Mouse (Mus musculus): ENCODE results near the gene Eif2d. TPM values are rescaled to one million over a fixed set of nuclear protein-coding genes. Genes with fewer than 3 reads are reported as not detected.

The Eif2d gene
- polyA plus RNA-seq, 1 experiment from 2014 or later = 71.9 TPM

DNA sequence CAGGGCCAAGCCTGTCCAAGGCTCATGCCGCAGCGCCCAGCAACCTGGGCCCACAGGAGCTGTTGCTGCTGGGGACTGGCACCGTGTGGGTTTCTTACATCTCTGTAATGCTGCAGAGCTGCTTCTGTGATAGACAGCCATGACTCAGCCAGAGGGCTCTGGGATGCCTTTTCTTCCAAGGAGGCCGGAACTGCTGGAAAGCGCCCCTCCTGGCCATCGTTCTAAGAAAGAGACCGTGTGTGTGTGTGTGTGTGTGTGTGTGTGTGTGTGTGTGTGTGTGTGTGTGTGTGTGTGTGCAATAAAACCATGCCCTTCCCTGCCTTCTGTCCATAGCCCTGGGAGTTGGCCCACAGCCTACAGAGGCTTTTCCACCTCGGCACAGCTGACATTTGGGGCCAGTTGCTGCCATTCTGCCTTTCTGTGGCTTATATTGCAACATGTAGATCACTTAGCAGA lies 57.0 kb downstream of the Eif2d start:
- no peak for ATAC-seq (ENCODE audit: insufficient number of reproducible peaks, insufficient read depth, low FRiP score, low read depth)
- Histone ChIP-seq H3K27ac (ENCODE audit: low read length) (no peak overlapping the region), H3K27me3 (ENCODE audit: control insufficient read depth, insufficient read depth, low read length) (no peaks in the 10 kb centered on the region), H3K4me1 (ENCODE audit: control insufficient read depth, insufficient read depth, low read length) (peaks cover 24% of the 10 kb centered on the region; the same call in 1 of the 2 replicates), H3K9me3 (ENCODE audit: control insufficient read depth, low read depth, low read length) (no peaks in the 10 kb centered on the region), H3K4me2 (replicated peaks; ENCODE audit: low read depth, low read length) (no peak overlapping the region), H3K36me3 (ENCODE audit: control insufficient read depth, insufficient read depth, low read length) (no peaks in the 10 kb centered on the region), H3K4me3 (ENCODE audit: low read depth, low read length) (no peak overlapping the region), H3K9ac (replicated peaks; ENCODE audit: low read depth, low read length) (no peak overlapping the region)
- WGBS = 78% methylated on average over 8 of the region's 8 CpGs

DNA sequence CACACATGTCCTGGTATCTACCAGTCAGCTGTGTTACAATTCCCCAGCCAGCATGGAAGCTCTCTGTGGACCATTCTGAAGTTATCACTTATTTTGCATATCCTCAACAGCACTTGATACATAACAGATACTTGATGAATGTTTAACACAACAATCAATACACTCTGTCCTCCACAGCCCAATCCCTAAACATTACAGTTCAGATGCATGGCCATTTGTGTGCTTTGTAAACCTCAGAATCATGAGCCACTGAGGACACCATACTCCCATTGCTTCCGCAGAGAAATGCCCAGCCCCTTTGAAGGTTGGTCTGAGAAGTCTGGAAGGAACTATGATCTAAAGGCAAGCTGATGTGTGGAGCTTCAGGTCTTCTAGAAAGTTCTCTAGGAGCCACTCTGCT lies 58.7 kb downstream of the Eif2d start:
- Histone ChIP-seq H3K9ac (replicated peaks; ENCODE audit: low read depth, low read length) (no peak overlapping the region), H3K4me3 (ENCODE audit: low read depth, low read length) (no peak overlapping the region), H3K4me2 (replicated peaks; ENCODE audit: low read depth, low read length) (no peak overlapping the region), H3K36me3 (ENCODE audit: control insufficient read depth, insufficient read depth, low read length) (no peaks in the 10 kb centered on the region), H3K9me3 (ENCODE audit: control insufficient read depth, low read depth, low read length) (no peaks in the 10 kb centered on the region), H3K27ac (ENCODE audit: low read length) (no peak overlapping the region), H3K27me3 (ENCODE audit: control insufficient read depth, insufficient read depth, low read length) (no peaks in the 10 kb centered on the region), H3K4me1 (ENCODE audit: control insufficient read depth, insufficient read depth, low read length) (peaks cover 19% of the 10 kb centered on the region; the same call in 1 of the 2 replicates)
- ATAC-seq (ENCODE audit: insufficient number of reproducible peaks, insufficient read depth, low FRiP score, low read depth) = no peak
- WGBS = 80% methylated on average over 1 of the region's 1 CpGs

DNA sequence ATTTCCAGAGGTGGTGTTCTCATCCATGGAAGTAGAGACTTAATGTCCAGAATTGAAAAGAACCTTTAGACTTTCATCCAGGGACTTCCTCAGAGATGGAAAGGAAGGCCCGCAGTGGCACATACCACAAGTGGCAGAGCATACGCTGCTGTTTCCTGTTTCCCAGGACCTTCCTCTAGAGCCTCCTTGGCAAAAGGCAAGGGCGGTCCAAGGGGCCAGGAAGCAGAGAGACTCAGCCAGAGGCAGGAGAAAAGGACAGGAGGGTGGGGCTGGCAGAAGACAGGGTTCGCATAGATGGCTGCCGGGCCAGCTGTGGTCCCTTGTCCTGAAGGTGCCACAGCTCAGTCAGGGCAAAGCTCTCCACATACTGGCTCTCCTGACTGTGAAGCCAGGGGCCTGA lies 60.0 kb downstream of the Eif2d start:
- Histone ChIP-seq H3K27me3 (ENCODE audit: control insufficient read depth, insufficient read depth, low read length) (no peaks in the 10 kb centered on the region), H3K36me3 (ENCODE audit: control insufficient read depth, insufficient read depth, low read length) (no peaks in the 10 kb centered on the region), H3K4me3 (ENCODE audit: low read depth, low read length) (no peak overlapping the region), H3K4me1 (ENCODE audit: control insufficient read depth, insufficient read depth, low read length) (peaks cover 18% of the 10 kb centered on the region; the same call in 1 of the 2 replicates), H3K27ac (ENCODE audit: low read length) (no peak overlapping the region), H3K9ac (replicated peaks; ENCODE audit: low read depth, low read length) (no peak overlapping the region), H3K9me3 (ENCODE audit: control insufficient read depth, low read depth, low read length) (no peaks in the 10 kb centered on the region), H3K4me2 (replicated peaks; ENCODE audit: low read depth, low read length) (no peak overlapping the region)
- 61% methylated on average over 5 of the region's 5 CpGs for WGBS
- no peak for ATAC-seq (ENCODE audit: insufficient number of reproducible peaks, insufficient read depth, low FRiP score, low read depth)

DNA sequence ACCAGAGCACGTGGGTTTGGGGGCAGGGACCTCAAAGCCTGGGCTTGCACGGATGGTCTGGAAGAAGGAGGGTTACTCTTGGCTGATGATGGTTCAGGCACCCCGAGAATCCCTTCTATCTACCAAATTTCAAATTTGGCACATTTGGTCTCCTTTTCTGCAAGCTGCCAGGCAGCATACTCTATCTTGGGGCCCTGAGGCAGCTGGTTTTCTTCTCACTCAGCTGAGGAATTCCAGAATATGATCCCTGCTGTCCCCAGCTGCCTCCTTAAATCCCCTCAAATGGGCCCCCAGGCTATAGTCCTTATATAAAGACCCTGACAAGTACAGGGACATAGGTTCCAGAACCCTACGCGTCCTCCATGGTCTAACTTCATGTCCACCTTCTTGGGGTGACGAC lies 60.4 kb downstream of the Eif2d start:
- Histone ChIP-seq H3K9ac (replicated peaks; ENCODE audit: low read depth, low read length) (no peak overlapping the region), H3K4me3 (ENCODE audit: low read depth, low read length) (no peak overlapping the region), H3K9me3 (ENCODE audit: control insufficient read depth, low read depth, low read length) (no peaks in the 10 kb centered on the region), H3K4me1 (ENCODE audit: control insufficient read depth, insufficient read depth, low read length) (peaks cover 18% of the 10 kb centered on the region; the same call in 1 of the 2 replicates), H3K36me3 (ENCODE audit: control insufficient read depth, insufficient read depth, low read length) (no peaks in the 10 kb centered on the region), H3K4me2 (replicated peaks; ENCODE audit: low read depth, low read length) (no peak overlapping the region), H3K27me3 (ENCODE audit: control insufficient read depth, insufficient read depth, low read length) (no peaks in the 10 kb centered on the region), H3K27ac (ENCODE audit: low read length) (peak overlapping the region; percentile 22)
- no peak for ATAC-seq (ENCODE audit: insufficient number of reproducible peaks, insufficient read depth, low FRiP score, low read depth)
- WGBS = 53% methylated on average over 6 of the region's 6 CpGs

DNA sequence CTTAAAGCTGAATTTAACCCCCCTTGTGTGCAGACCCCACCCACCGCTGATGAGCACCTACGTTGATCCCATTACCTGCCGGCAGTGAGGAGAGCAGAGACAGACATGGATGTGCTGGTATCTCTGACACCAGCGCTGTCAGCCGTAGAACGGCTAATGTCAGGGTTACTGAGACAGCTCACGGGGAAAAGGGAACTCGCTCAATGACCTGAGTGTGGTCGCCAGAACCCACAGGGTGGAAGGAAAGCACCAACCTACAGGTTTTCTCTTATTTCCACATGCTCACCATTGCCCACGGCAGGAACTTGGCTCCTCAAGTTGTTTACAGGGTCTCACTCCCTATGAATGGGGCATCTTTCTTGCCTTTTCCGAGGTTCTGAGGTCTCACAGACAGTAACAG lies 66.0 kb downstream of the Eif2d start:
- Histone ChIP-seq H3K36me3 (ENCODE audit: control insufficient read depth, insufficient read depth, low read length) (no peaks in the 10 kb centered on the region), H3K27ac (ENCODE audit: low read length) (no peak overlapping the region), H3K9ac (replicated peaks; ENCODE audit: low read depth, low read length) (no peak overlapping the region), H3K4me2 (replicated peaks; ENCODE audit: low read depth, low read length) (no peak overlapping the region), H3K4me1 (ENCODE audit: control insufficient read depth, insufficient read depth, low read length) (peaks cover 2% of the 10 kb centered on the region; the same call in 1 of the 2 replicates), H3K4me3 (ENCODE audit: low read depth, low read length) (no peak overlapping the region), H3K27me3 (ENCODE audit: control insufficient read depth, insufficient read depth, low read length) (no peaks in the 10 kb centered on the region), H3K9me3 (ENCODE audit: control insufficient read depth, low read depth, low read length) (no peaks in the 10 kb centered on the region)
- WGBS = 91% methylated on average over 11 of the region's 11 CpGs
- no peak for ATAC-seq (ENCODE audit: insufficient number of reproducible peaks, insufficient read depth, low FRiP score, low read depth)

DNA sequence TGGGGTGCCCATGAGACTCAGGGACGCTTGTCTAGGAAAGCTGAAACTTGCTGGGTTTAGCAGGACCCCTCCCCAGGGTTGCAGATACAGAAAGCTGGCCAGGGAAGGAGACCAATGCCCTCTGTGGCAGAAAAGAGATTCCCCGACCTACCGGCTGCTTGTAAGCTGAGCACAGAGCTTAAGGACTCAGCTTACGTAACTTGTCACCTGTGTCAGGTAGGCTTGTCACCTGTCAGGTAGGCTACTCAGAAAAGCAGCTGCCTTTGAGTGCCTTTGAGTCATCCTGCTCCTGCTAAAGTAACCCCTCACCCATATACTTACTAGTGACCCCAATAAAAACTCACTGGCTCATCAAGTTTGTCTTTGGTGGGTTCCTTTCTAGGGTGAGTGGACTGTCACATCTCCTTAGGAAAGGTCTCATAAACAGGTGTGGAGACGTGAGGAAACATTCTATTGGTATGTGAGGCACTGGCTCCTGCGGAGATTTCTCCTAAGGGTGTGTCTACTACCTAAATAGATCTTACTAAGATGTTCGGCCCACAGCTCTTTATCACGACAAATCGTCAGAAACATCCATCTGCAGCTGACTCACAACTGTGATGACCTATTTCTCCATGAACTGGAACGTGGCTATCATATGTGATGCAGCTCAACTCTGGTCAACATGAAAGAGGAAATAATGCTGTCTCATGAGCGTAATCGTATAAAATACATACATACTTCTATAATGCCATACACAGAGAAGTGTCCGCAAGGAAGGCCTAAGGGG lies 69.0 kb downstream of the Eif2d start:
- Histone ChIP-seq H3K9ac (replicated peaks; ENCODE audit: low read depth, low read length) (no peak overlapping the region), H3K27ac (ENCODE audit: low read length) (no peak overlapping the region), H3K36me3 (ENCODE audit: control insufficient read depth, insufficient read depth, low read length) (no peaks in the 10 kb centered on the region), H3K4me2 (replicated peaks; ENCODE audit: low read depth, low read length) (no peak overlapping the region), H3K27me3 (ENCODE audit: control insufficient read depth, insufficient read depth, low read length) (no peaks in the 10 kb centered on the region), H3K4me1 (ENCODE audit: control insufficient read depth, insufficient read depth, low read length) (no peaks in the 10 kb centered on the region), H3K4me3 (ENCODE audit: low read depth, low read length) (no peak overlapping the region), H3K9me3 (ENCODE audit: control insufficient read depth, low read depth, low read length) (no peaks in the 10 kb centered on the region)
- WGBS = 82% methylated on average over 13 of the region's 13 CpGs
- no peak for ATAC-seq (ENCODE audit: insufficient number of reproducible peaks, insufficient read depth, low FRiP score, low read depth)

DNA sequence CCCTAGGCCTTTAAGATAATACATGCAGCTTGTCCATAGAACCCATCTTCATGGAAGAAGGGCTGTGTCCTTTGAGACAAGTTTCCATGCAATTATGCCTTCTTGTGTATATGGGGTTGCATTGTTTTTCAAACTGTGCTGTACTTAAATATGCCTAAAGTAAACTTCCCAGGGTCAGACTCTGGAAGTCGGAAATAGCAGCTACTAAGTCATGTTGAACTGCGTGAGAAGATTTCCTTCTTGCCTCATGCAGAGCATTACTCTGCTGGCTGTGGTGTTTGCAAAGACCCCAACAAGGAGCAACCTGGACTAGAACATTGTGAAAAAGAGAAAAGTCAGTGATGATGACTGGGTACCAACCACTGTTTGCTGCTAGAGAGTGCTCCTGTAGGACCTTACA lies 70.4 kb downstream of the Eif2d start:
- Histone ChIP-seq H3K27ac (ENCODE audit: low read length) (no peak overlapping the region), H3K4me3 (ENCODE audit: low read depth, low read length) (no peak overlapping the region), H3K27me3 (ENCODE audit: control insufficient read depth, insufficient read depth, low read length) (no peaks in the 10 kb centered on the region), H3K36me3 (ENCODE audit: control insufficient read depth, insufficient read depth, low read length) (no peaks in the 10 kb centered on the region), H3K4me2 (replicated peaks; ENCODE audit: low read depth, low read length) (no peak overlapping the region), H3K9me3 (ENCODE audit: control insufficient read depth, low read depth, low read length) (no peaks in the 10 kb centered on the region), H3K9ac (replicated peaks; ENCODE audit: low read depth, low read length) (no peak overlapping the region), H3K4me1 (ENCODE audit: control insufficient read depth, insufficient read depth, low read length) (0 out of 2 replicates have a peak, but pooled peaks cover 4% of the 10 kb centered on the region)
- no peak for ATAC-seq (ENCODE audit: insufficient number of reproducible peaks, insufficient read depth, low FRiP score, low read depth)
- 74% methylated on average over 2 of the region's 2 CpGs for WGBS

DNA sequence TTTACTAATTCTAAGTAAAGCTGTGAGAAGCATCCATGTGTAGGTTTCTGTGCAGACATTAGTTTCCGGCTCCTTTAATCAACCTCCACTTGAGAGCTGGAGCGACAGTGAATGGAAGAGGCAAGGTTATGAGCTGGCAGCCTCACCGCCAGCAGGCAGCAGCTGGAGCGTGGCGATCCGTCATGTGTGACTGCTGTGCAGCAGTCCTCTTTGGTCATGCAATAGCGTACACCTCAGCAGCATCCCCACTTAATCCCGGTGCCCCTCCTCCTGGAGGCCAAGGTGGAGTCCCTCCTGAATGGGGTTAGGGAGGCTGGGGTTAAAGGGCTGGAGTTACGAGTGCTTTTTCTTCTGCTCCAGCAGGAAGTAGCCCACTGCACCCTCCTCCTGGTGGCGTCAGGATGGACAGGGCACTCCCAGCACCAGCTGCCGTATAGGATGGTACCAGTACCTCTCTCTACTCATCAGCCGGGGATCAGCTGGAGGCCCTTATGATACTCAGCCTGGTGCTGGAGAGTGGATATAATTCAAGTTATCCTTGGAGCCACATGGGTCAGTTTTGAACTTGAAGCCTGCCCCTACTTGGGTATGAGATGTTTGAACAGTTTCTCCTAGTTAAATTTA lies 72.0 kb downstream of the Eif2d start:
- WGBS = 45% methylated on average over 12 of the region's 12 CpGs

More for the DNA sequence above, 72.0 kb downstream of the Eif2d start:
- Histone ChIP-seq H3K9ac (replicated peaks; ENCODE audit: low read depth, low read length) (no peak overlapping the region), H3K36me3 (ENCODE audit: control insufficient read depth, insufficient read depth, low read length) (no peaks in the 10 kb centered on the region), H3K4me3 (ENCODE audit: low read depth, low read length) (no peak overlapping the region), H3K4me1 (ENCODE audit: control insufficient read depth, insufficient read depth, low read length) (0 out of 2 replicates have a peak, but pooled peaks cover 4% of the 10 kb centered on the region), H3K27ac (ENCODE audit: low read length) (no peak overlapping the region), H3K4me2 (replicated peaks; ENCODE audit: low read depth, low read length) (no peak overlapping the region), H3K9me3 (ENCODE audit: control insufficient read depth, low read depth, low read length) (no peaks in the 10 kb centered on the region), H3K27me3 (ENCODE audit: control insufficient read depth, insufficient read depth, low read length) (no peaks in the 10 kb centered on the region)
- ATAC-seq (ENCODE audit: insufficient number of reproducible peaks, insufficient read depth, low FRiP score, low read depth) = no peak
